Mouse (Mus musculus): ENCODE results near the gene Alg1. TPM values are rescaled to one million over a fixed set of nuclear protein-coding genes. Genes with fewer than 3 reads are reported as not detected.
A peak's percentile ranks its signal among the peaks of the same experiment; 100 is the strongest.
"Not testable (repeated sequence)": the region's sequence is repeated elsewhere in the genome, so short reads cannot be mapped to it uniquely, and the experiment has no call there.

Alg1 gene
- polyA plus RNA-seq, 1 experiment, result 9.1 TPM

DNA sequence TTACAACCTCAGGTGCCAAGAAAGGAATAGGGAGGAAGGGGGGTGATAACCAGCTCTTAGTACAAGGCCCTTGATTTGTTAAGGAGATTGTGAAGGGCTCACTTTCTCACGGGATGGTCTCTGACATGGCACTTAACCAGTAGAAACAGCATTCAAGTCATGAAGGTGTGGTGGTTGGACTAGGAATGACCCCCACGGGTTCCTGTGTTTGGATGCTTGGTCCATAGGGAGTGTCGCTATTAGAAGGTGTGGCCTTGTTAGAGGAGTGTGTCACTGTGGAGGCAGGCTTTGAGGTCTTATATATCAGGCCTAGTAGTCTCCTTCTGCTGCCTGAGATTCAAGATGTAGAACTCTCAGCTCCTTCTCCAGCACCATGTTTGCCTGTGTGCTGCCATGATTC, 5.3 kb upstream of the Alg1 start:
- H3K4me1 ChIP-seq (ENCODE audit: control insufficient read depth, insufficient read depth, low read length); H3K4me3 ChIP-seq (ENCODE audit: low read depth, low read length); H3K27me3 ChIP-seq (ENCODE audit: control insufficient read depth, insufficient read depth, low read length, poor library complexity, severe bottlenecking); H3K9me3 ChIP-seq (replicated peaks; ENCODE audit: control insufficient read depth, insufficient read depth, low read length, poor library complexity, severe bottlenecking); H3K36me3 ChIP-seq (ENCODE audit: control insufficient read depth, insufficient read depth, low read length, poor library complexity, severe bottlenecking); H3K9ac ChIP-seq (ENCODE audit: low read depth, poor library complexity, severe bottlenecking); H3K27ac ChIP-seq (ENCODE audit: insufficient read depth, low read length): not testable (repeated sequence)

GRCm38 (mm10) chr16:5232982-5233381, 439 bp upstream of the Alg1 start:
- H3K9me3 ChIP-seq (replicated peaks; ENCODE audit: control insufficient read depth, insufficient read depth, low read length, poor library complexity, severe bottlenecking), result no peaks in the 10 kb centered on the region
- no peak for TF ChIP-seq POLR2A (IDR thresholded peaks at IDR 0.05; ENCODE audit: insufficient read depth, low read length)
- TF ChIP-seq EP300 (IDR thresholded peaks at IDR 0.05; ENCODE audit: insufficient read depth, low read depth, low read length), result no peak
- no peak for TF ChIP-seq CTCF (IDR thresholded peaks at IDR 0.05; ENCODE audit: low read depth, low read length)
- no peaks in the 10 kb centered on the region for H3K36me3 ChIP-seq (ENCODE audit: control insufficient read depth, insufficient read depth, low read length, poor library complexity, severe bottlenecking)
- H3K27me3 ChIP-seq (ENCODE audit: control insufficient read depth, insufficient read depth, low read length, poor library complexity, severe bottlenecking), result no peaks in the 10 kb centered on the region
- H3K9ac ChIP-seq (ENCODE audit: low read depth, poor library complexity, severe bottlenecking), result no peak overlapping the region
- H3K27ac ChIP-seq (ENCODE audit: insufficient read depth, low read length), result no peak overlapping the region
- no peak overlapping the region for H3K4me3 ChIP-seq (ENCODE audit: low read depth, low read length)
- H3K4me1 ChIP-seq (ENCODE audit: control insufficient read depth, insufficient read depth, low read length), result no peaks in the 10 kb centered on the region

GRCm38 (mm10) chr16:5242355-5242754, 8.9 kb downstream of the Alg1 start:
- H3K4me1 ChIP-seq (ENCODE audit: control insufficient read depth, insufficient read depth, low read length), result no peaks in the 10 kb centered on the region
- H3K27me3 ChIP-seq (ENCODE audit: control insufficient read depth, insufficient read depth, low read length, poor library complexity, severe bottlenecking), result no peaks in the 10 kb centered on the region
- no peak overlapping the region for H3K27ac ChIP-seq (ENCODE audit: insufficient read depth, low read length)
- no peaks in the 10 kb centered on the region for H3K9me3 ChIP-seq (replicated peaks; ENCODE audit: control insufficient read depth, insufficient read depth, low read length, poor library complexity, severe bottlenecking)
- peaks cover 8% of the 10 kb centered on the region for H3K36me3 ChIP-seq (ENCODE audit: control insufficient read depth, insufficient read depth, low read length, poor library complexity, severe bottlenecking)
- no peak overlapping the region for H3K9ac ChIP-seq (ENCODE audit: low read depth, poor library complexity, severe bottlenecking)
- no peak overlapping the region for H3K4me3 ChIP-seq (ENCODE audit: low read depth, low read length)
- TF ChIP-seq EP300 (IDR thresholded peaks at IDR 0.05; ENCODE audit: insufficient read depth, low read depth, low read length), result no peak
- TF ChIP-seq POLR2A (IDR thresholded peaks at IDR 0.05; ENCODE audit: insufficient read depth, low read length), result no peak
- TF ChIP-seq CTCF (IDR thresholded peaks at IDR 0.05; ENCODE audit: low read depth, low read length), result no peak

GRCm38 (mm10) chr16:5242882-5243281, 9.5 kb downstream of the Alg1 start:
- Histone ChIP-seq H3K9ac (ENCODE audit: low read depth, poor library complexity, severe bottlenecking) (no peak overlapping the region), H3K27me3 (ENCODE audit: control insufficient read depth, insufficient read depth, low read length, poor library complexity, severe bottlenecking) (no peaks in the 10 kb centered on the region), H3K27ac (ENCODE audit: insufficient read depth, low read length) (no peak overlapping the region), H3K4me1 (ENCODE audit: control insufficient read depth, insufficient read depth, low read length) (no peaks in the 10 kb centered on the region), H3K9me3 (replicated peaks; ENCODE audit: control insufficient read depth, insufficient read depth, low read length, poor library complexity, severe bottlenecking) (no peaks in the 10 kb centered on the region), H3K36me3 (ENCODE audit: control insufficient read depth, insufficient read depth, low read length, poor library complexity, severe bottlenecking) (peaks cover 13% of the 10 kb centered on the region), H3K4me3 (ENCODE audit: low read depth, low read length) (no peak overlapping the region)
- TF ChIP-seq EP300 (IDR thresholded peaks at IDR 0.05; ENCODE audit: insufficient read depth, low read depth, low read length), result no peak
- no peak for TF ChIP-seq CTCF (IDR thresholded peaks at IDR 0.05; ENCODE audit: low read depth, low read length)
- no peak for TF ChIP-seq POLR2A (IDR thresholded peaks at IDR 0.05; ENCODE audit: insufficient read depth, low read length)

- no peak for TF ChIP-seq POLR2A (IDR thresholded peaks at IDR 0.05; ENCODE audit: insufficient read depth, low read length)
- peak; percentile 90 for TF ChIP-seq CTCF (IDR thresholded peaks at IDR 0.05; ENCODE audit: low read depth, low read length)
- no peak for TF ChIP-seq EP300 (IDR thresholded peaks at IDR 0.05; ENCODE audit: insufficient read depth, low read depth, low read length)
- Histone ChIP-seq H3K36me3 (ENCODE audit: control insufficient read depth, insufficient read depth, low read length, poor library complexity, severe bottlenecking) (peaks cover 13% of the 10 kb centered on the region), H3K27ac (ENCODE audit: insufficient read depth, low read length) (no peak overlapping the region), H3K4me1 (ENCODE audit: control insufficient read depth, insufficient read depth, low read length) (no peaks in the 10 kb centered on the region), H3K9me3 (replicated peaks; ENCODE audit: control insufficient read depth, insufficient read depth, low read length, poor library complexity, severe bottlenecking) (no peaks in the 10 kb centered on the region), H3K4me3 (ENCODE audit: low read depth, low read length) (no peak overlapping the region), H3K9ac (ENCODE audit: low read depth, poor library complexity, severe bottlenecking) (no peak overlapping the region), H3K27me3 (ENCODE audit: control insufficient read depth, insufficient read depth, low read length, poor library complexity, severe bottlenecking) (no peaks in the 10 kb centered on the region)
Observed at GRCm38 (mm10) chr16:5244411-5244810, 11.0 kb downstream of the Alg1 start.

DNA sequence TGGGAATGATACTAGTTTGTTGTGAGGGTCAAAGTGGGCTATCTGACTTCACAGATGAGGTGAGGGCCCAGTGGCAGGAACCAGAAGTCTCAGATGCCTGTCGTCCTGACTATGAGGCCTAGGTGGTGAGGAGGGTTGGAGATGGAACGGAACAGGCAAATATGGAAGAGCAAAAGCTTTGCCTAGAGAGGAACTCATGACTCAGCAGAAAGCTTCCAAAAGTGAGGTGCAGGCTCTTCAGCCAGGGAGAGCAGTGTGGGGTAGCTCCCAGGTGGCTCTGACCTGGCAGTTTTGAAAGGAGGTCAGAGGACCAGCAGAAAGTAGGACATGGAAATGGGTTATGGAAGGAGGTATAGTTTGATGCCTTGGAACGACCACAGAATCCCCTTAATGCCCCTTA, 17.5 kb downstream of the Alg1 start:
- H3K9ac ChIP-seq (ENCODE audit: low read depth, poor library complexity, severe bottlenecking), result no peak overlapping the region
- no peaks in the 10 kb centered on the region for H3K9me3 ChIP-seq (replicated peaks; ENCODE audit: control insufficient read depth, insufficient read depth, low read length, poor library complexity, severe bottlenecking)
- H3K27ac ChIP-seq (ENCODE audit: insufficient read depth, low read length), result no peak overlapping the region
- H3K27me3 ChIP-seq (ENCODE audit: control insufficient read depth, insufficient read depth, low read length, poor library complexity, severe bottlenecking), result no peaks in the 10 kb centered on the region
- H3K4me1 ChIP-seq (ENCODE audit: control insufficient read depth, insufficient read depth, low read length), result no peaks in the 10 kb centered on the region
- peaks cover 6% of the 10 kb centered on the region for H3K36me3 ChIP-seq (ENCODE audit: control insufficient read depth, insufficient read depth, low read length, poor library complexity, severe bottlenecking)
- H3K4me3 ChIP-seq (ENCODE audit: low read depth, low read length), result no peak overlapping the region
- TF ChIP-seq CTCF (IDR thresholded peaks at IDR 0.05; ENCODE audit: low read depth, low read length) (no peak), POLR2A (IDR thresholded peaks at IDR 0.05; ENCODE audit: insufficient read depth, low read length) (no peak)
